Mouse (Mus musculus): ENCODE measurements around the gene Trpm6.

Trpm6 gene

DNA sequence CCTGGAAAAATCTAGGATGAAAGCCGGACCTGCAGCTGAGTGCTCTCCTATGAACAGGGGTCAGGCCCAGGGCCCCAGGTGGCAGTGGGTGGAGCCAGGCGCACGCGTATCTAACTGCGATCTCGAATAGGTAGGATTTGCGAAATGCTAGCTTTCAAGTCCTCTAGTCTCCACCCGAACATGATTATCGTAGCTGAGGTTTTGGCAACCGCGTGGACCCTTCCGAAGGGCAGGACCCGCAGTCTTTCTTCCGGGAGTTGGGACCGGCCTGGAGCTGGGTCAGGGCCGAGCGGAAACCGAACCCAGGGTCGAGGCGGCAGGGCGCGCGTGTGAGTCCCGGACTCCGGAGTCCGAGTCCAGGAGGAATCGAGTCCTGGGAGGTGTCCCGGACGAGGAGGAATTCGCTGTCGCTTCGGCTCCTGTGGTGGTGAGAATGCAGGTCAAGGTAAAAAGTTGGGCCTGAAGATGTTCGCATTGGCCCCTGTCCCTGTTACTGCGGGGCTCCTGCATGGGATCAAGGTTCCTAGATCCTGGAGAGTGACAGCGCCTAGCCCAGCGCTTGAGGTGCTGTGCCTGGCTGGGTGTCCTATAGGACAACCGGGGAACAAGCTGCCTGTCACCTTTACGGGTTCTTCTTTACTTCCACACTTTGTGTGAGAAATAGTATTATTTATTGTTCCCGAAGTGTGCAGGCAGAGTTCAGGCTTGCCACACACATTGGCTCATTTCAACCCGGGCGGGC lies at the start of gene Trpm6:
Gene Trpm6, plus strand, starts transcription at position 386 of the 742 bp plus-strand sequence.
- DNase-seq, result peak; percentile 20

DNA sequence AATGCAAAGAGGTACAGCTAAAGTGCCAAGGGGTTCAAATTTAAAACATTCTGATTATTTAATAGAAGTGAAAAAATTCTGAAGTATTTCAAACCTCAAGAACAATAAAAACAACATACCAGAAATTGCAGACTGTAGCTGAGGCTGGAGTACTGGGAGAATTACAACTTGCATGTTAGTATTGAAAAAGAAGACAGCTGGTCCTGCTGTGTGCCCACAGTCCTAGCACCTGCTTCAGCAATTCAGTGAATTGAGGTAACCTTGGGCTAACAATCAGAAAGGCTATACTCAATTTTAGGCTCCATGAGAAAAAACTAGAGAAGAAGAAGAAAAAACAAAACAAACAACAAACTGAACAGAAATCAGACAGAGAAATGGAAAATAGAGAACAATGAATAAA lies 41.7 kb upstream of the Trpm6 start:
- DNase-seq, result no peak

DNA sequence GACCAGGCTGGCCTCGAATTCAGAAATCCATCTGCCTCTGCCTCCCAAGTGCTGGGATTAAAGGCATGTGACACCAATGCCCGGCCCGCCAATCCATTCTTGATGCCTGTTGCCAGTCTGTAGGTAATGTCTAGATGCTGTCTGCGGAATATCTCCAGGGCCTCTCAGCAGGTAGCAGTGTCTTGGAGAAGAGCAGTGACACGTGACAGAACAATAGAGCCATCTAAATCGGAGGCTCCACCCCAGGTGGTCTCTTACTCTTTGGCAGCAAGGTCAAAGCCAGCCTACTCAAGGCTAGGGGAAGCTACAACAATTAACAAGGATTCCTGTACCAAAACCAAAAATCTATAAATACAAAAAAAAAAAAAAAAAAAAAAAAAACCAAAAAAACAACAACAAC lies 38.9 kb upstream of the Trpm6 start:
- DNase-seq, result no peak

DNA sequence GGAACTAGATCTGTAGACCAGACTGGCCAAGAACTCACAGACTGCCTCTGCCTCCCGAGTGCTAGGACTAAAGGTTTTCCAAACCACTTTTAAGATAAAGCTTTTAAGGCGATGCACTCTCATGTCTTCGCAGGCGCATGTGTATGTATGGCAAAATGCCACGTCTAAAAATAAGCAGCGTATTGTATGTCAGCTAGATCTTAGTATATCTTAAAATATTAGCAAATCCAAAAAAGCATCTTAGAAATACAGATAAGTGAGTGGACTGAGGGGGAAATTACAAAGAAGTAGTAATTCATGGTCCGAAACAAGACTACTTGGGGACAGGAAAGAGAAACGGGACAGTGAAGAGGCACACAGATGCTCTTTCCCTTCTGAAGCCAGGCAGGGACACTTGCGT lies 38.2 kb upstream of the Trpm6 start:
- DNase-seq, result no peak

DNA sequence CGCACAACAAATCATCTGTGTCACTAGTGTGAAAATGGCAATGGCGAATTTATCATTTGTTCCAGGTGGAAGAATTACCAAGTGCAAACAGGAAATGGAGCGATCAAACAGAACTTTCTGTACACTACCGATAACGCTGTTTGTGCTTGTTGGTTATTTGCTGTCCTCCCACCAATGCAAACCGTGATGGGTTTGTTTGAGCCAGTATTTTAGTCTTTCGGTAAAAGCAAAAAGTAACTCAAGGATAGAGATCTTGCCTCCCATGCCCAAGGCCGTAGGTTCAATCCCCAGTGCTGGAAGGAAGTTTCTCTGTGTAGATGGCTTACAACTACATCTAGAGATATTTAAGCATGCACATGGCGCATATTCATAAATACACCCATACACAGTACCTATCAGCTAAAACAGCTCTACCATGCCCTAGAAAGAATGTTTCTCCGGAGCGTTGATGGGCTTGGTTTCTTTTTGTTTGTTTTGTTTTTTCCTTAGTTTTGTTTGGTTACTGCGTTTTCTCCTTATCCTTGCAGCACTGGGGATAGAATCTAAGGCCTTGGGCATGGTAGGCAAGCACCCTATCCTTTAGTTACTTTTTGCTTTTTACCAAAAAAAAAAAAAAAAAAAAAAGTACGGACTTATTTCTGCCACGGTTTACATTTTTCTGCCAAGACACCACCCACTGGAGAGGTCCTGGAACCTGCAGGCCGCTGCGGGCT lies 37.5 kb upstream of the Trpm6 start:
- peak; percentile 17 for DNase-seq

DNA sequence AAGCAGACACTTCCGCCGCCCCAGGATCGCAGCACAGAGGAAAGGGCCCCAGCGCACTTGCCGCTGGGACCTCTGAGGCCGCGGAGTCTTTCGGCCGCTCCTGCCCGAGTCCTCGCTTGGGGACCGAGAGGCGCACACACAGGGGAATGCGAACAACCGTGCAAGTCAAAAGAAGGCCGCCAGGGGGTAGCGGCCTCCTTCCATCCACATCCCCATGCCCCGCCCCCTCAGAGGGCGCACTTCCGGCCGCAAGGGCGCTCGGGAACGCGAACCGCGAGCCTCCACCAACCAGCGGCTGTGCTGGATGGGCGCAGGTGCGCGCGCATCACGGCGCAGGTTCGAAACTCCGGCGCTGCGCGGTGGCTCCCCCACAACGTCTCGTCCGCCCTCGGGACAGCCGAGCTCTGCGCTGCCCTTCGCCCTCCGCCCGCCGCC lies 36.9 kb upstream of the Trpm6 start, which contains the start of gene D030056L22Rik:
Gene D030056L22Rik, plus strand, starts transcription at position 328 of the 435 bp plus-strand sequence.
- peak; percentile 99 for DNase-seq

DNA sequence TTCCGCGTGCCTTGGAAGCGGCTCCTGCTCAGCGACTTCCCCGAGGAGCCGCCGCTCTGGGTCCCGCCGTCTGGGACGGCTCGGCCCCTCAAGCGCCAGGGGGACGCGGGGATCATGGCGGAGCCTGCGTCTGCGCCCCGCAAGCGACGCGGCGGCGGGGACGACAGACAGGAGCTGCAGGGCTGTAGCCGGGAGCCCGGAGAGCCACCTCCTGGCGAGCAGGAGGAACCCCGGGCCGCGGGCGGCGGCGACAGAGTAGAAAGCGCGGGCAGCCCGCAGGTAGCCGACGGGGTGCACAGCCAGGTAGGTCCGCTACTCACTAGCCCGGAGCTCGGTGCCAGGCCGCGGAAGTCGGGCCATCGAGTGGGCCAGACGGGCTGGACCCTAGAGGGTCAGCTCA lies 36.4 kb upstream of the Trpm6 start:
- DNase-seq, result peak; percentile 79

DNA sequence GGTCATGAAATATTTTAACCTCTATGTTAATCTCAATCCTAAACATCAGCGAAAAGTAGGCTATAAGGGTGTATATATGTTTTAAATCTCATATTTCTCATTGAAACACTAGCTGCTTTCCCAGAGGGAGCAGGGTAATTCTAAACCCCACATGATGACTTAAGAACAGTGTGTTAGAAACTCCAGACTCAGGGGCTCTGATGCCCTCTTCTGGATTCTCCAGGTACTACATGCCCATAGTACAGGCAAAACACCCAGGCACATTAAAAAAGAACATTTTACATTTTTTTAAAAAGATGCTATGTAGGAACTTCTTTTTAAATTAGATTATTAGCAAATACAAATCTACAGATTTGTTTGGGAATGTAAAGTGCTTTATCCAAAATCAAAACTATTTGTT lies 33.4 kb upstream of the Trpm6 start:
- peak; percentile 77 for DNase-seq

DNA sequence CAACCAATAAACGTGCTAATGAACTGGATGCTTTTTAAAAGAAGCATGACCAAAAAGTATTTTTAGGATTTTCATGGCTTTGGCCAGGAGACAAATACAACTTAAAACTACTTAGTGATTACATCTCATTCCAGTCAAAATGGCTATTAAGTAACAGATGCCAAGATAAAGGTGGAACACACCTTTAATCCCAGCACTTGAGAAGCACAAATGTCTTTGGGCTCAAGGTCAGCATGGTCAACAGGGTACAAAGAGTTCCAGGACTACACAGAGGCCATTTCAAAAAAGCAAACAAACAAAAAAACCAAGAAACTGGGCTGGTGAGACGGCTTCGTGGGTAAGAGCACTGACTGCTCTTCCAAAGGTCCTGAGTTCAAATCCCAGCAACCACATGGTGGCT lies 29.4 kb upstream of the Trpm6 start:
- no peak for DNase-seq

DNA sequence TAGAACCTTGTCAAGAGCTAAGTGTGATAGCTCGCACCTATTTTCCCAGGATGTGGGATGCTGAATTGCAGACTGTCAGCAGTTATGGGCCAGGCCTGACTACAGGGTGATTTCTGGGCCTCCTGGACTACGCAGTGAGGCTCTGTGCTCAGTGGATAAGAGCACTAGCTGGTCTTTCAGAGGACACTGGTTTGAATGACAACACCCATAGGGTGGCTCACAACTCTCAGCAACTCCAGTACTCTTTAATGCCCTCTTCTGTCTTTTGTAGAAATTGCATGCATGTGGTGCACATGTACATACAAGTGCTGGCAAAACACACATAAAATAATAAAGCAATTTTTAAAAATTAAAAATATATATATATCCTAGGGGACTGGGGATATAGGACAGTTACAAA lies 24.6 kb upstream of the Trpm6 start:
- no peak for DNase-seq

DNA sequence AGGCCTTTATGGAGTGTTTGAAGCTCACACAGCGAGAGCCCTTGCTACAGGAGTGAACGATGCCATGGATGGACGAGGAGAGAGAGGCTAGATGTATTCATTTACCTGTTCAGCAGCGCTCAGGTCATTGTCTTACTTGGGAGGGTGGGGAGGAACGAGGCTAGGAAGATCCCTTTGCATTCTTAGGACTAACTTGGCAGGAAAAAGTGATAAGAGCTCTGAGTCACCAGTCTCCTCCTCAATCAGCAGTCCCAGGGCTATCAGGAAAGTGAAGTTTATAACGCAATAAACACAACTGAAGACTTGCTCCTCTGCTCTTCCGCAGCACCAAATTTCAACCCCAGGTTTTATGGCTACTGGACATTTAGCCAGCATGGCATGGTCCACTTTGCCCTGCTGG lies 19.5 kb upstream of the Trpm6 start:
- no peak for DNase-seq

DNA sequence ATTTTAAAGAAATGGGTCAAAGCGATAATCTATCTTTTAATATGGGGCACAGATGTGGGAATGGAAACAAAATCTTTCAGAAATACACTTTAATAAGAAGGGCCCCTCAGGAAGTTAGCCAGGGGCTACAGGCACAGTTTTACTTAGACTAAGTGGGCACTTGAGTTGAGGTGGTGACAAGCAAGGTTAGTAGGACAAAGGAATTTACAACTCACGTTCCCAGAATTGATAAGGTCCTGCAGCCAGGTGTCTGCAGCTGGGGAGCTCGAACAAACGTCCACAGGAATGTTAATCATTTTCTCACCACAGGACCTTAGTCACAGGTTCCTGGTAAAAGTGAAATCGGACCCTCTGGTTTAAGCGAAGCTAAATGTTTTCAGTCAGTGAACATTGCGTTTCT lies 18.7 kb upstream of the Trpm6 start:
- DNase-seq, result no peak

DNA sequence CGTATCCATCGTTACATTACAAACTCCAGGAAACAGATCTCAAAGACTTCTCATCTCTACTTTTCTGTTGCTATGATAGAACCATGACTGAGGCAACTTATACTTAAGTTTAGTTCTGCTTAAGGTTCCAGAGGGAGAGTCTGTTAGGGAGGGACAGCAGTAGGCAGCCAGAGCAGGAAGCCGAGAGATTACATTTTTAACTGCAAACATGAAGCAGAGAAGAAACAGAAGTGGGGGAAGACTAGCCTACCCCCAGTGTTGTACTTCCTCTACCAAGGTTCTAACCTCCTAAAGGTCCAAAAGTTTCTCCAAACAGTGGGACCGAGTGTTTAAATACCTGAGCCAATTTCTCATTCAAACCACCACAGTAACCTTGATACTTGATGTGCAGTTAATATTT lies 13.9 kb upstream of the Trpm6 start:
- DNase-seq, result no peak

DNA sequence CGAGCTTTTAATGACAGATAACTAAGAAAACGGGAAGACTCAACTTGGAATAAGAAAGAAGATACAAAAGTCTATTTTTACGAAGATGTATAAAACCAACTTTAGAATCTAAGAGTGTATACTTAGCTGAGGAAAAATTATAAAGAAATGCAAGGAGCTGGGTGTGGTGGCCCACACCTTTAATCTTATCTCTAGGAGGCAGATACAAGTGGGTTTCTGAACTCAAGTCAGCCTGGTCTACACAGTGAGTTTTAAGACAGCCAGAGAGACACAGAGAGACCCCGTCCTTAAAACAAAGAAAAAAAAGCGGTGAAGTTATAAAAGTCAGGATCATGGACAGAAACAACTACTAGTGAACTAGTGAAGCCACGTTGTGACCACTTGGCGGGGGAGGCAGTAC lies 10.6 kb upstream of the Trpm6 start:
- no peak for DNase-seq

DNA sequence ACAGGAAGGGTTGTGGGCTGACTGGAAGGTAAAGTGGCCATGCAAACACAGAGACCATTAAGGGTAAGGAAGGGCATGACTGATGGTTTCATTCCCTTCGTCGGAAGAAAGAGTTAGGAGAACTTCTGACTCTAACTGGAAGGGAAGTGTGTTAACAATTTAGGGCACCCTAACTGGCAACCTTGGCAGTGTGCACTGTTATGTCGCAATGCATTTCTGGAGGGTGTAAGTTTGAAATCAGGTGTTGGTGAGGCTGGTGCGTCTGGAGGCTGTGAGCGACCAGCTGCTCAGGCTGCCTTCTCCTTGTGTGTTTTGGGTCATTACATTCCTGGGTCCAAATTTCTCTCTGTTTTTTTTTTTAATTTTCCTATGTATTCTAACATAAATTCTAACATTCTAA lies 5.8 kb upstream of the Trpm6 start:
- no peak for DNase-seq

DNA sequence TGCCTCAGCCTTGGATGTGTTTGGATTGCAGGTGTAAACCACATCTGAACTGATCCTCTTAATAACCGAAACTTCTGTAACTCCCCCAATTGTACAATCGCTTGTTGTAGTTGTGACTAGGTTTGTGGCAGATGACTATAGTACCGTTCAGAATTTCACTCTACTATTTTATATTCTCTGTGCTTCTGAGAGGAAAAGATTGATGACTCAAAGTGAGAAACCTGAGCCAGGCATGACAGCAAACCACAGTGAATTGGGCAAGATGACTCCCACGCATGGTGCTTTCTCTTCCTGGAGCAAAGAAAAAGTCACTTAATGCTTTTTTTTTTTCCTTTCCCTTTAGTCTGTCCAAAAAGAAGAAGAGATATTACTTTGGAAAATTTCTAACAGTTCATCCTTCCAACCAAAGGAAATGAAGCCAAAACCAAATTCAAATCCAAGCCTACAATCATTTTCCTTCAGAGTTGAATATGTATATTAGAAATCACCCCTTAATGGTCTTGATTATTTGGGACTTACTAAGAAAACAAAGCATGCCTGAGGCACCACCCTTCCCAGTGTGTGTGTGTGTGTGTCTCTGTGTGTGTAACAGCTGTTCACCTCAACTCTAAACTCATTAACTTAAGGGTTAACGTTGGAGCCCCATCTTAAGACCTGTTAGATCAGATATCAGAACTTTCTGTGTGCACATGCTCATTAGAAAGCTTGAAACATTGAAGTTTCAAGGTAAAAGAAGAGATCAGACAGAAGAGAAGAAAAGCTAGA lies 3.0 kb upstream of the Trpm6 start:
- DNase-seq, result no peak

DNA sequence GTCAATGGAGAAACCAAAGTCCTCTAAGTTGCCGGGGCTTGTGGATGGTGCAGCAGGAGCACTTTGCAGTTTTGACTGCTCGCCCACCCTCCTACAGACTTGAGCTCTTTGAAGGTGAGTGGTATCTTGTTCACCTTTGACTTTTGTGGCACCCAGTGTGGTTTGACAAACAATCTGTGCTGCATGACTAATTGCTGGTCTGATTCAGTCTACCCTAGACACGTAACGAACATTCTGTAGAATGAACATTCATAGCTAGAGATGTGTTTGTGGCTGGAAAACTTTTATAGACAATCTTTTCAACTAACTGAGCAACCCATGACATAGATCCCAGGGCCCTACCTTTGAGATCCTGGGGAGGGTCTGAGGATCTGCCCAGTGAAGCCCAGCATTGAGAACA lies 2.4 kb upstream of the Trpm6 start:
- DNase-seq, result no peak

DNA sequence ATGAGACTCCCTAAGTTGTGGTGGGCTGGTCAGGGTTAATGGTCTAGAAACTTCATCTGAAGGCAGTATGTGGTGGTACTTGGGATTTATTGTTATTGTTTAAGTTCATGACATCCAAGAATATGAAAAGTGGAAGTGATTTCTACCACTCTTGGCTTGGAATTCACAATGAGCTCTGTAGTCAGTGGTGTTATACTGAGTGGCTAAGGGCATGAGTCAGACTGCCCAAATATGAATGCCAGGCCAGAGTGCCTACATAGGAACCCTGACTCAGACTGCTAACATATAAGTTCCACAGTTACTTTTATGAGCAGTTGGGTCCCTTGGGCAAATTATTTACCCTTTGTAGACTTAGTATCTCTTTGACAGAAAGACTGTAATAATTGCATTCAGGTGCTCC lies 7.4 kb downstream of the Trpm6 start:
- DNase-seq, result no peak

DNA sequence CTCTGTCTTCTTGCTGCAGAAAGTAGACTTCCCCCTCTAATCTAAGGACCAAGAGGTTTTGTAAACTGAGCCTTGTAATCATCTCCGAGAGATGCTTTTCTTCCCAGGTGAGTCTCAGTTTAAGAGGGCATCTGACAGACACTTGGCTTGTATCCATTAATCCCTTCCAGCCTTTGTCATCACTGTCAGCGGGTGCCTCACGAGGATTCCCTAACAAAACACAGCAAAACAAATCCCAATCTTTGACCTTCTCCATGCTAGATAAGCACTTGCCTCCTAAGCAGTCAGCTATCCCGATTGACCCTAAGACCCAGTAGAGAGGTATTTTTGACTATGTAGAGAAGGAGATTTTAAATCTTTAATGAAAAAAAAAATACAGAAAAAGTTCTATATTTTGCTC lies 7.9 kb downstream of the Trpm6 start:
- no peak for DNase-seq

DNA sequence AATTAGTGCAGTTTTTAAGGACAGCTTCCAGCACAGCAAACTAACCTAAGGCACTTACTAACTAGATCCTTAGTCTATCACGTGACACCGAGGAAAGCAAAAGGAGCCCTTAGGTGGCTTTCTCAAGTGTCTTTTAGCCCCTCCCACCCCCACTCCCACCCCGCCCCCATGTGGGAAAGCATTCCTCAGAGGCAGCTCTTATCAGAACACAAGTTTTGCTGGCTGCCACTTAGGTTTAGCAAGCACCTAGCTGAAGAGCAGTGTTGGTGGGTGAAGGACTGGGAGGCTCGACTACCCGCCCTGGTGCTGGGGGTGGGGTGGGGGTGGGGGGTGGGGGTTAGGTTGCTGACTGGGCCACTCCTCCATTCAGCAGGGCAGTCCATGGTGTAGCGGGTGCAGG lies 8.5 kb downstream of the Trpm6 start:
- DNase-seq, result no peak

DNA sequence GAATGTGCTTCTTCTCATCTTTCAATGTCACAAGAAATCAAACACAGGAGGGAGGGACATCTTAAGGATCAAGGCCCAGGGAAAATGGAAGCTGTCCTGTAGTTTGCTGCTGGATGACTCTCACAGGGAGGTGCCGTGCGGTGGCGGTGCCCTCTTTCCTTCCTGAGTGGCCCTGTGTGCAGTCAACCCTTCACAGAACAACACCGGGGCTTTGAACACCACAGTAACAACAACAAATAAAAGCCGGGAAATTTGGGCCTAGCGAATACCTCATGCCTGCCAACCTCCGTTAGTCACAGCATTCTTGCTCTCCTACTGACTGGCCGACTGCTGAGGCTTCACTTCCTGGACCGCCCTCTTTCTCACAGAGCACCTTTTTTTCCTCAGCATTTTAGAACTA lies 9.1 kb downstream of the Trpm6 start:
- DNase-seq, result no peak

DNA sequence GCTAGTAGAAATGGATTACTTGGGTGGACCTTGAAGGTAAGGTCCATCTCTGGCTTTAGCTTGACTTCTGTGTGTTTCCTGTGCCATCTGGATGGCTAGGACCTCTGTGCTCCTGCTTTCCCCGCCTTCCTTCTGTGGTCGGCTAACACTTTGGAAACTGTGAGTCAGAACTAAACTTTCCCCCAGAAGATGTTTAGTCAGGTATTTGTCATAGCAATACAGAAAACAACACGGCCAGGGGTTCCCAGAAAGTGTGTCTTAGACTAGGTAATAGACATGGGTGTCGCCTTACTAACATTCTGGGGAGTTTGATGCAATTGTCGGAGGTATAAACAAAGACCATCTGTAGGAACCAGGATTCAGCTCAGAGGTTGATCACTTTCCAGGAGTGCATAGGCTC lies 16.6 kb downstream of the Trpm6 start:
- no peak for DNase-seq

DNA sequence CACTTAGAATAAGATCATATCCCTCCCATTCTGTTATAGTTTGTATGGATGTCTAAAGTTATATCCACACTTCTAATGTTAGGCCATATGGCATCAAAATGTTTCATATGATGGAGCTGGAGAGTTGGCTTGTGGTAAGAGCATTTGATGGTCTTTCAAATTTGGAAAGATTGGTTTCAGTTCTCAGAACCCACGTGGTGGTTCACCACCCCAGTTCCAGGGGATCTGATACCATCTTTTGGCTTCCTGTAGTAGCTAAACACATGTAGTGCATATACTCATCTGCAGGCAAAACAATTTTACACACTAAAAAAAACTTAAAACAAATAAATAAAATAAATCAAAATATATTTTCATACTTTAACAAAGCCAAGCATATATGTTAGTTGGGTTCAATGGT lies 21.3 kb downstream of the Trpm6 start:
- DNase-seq, result no peak

DNA sequence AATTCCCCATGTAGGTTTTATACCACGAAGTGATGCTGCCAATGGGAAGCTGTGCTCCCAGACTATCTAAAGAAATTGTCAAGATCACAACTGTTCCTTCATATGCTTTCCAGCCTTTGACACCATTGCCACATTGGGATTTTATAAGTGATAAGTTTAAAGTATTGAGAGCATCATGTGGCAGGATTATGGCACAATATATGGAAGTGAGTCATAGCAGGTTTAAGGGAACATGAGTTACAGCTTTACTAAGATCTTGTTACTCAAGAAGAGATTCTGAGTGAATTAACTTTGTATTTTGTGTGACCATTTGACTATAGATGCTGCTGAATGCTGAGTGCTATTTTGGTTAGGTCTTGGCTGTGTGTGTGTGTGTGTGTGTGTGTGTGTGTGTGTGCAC lies 21.8 kb downstream of the Trpm6 start:
- no peak for DNase-seq

All from thymus, postnatal 4 days (tissue).